Mouse (Mus musculus) heart, postnatal 4 days (tissue): ENCODE results near the gene Gemin7. TPM values are rescaled to one million over a fixed set of nuclear protein-coding genes. Genes with fewer than 3 reads are reported as not detected.
A peak's percentile ranks its signal among the peaks of the same experiment; 100 is the strongest.

ENCODE experiments used
- DNase-seq: peaks from one replicate; pipeline ENCODE4 v3.0.0; 2021
- total RNA-seq, 2 experiments: library from RNA; stranded (reverse); gene quantifications; 2 replicates each; pipeline ENCODE4 v1.2.3; 2021

The Gemin7 gene
- total RNA-seq, 2 experiments from 2014 or later = 55.3 to 61.1 TPM

DNA sequence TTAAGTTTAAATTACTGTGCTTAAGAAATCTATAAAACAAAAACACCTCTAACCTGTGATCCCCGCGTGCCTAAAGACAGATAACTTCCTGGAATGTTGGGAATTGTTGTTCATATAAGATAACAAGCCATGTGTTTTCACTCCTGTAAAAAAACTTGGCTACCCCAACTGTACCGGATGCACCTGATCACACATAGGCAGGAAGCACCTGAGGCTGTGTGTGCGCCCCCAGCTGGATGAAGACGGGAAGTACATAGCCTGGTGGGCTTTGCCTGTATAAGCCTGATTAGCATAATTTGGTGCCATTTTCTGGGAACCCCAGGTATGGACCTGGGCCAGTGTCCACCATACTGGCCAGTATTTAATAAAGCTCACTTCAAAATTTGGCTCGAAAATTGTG, 33.8 kb downstream of the Gemin7 start:
- peak; percentile 56 for DNase-seq

DNA sequence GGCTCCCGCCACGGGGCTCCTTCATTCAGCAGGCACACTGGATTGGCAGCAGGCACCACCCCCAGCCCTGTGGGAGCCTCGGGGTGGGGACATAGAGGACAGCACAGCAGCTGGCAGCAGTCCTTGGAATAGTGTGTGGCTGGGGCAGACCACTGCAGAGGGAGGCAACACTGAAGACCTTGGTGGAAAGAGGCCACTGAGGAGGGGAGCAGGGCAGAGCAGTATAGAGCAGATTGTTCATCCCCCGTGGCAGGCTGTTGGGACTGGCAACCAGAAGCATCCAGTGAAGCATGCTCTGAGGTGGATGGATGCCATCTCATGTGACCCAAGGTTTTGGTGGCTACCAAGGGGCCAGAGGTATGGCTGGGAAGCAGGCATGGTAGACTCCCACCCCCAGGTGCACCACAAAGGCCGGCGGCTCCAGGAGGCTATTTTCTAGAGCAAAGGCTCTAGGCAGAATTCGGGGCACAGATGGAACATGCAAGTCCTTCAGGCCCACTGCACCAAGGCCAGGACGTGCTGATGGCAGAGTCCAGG, 35.2 kb downstream of the Gemin7 start:
- DNase-seq = peak; percentile 65

DNA sequence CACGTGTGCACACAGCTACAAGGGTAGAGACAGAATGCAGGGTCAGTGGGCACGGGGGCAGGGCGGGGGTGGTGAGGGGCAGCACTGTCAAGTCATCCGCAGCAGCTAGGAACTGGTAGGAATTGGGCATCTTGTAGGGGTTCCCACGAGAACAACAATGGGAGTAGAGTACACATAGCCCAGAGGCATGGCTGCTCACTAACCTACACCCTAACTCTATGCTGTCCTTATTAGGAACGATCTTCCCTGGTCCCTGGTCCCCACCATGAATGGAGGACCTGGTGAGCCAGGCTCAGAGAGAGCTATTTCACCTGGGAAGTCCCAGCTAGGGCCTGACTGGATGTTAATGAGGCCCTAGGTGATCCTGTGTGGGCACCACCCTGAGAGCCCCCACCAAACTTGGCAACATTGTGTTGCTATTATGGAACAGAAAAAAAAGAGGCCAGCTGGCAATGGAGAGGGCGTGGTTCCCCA, 35.7 kb downstream of the Gemin7 start:
- no peak for DNase-seq

DNA sequence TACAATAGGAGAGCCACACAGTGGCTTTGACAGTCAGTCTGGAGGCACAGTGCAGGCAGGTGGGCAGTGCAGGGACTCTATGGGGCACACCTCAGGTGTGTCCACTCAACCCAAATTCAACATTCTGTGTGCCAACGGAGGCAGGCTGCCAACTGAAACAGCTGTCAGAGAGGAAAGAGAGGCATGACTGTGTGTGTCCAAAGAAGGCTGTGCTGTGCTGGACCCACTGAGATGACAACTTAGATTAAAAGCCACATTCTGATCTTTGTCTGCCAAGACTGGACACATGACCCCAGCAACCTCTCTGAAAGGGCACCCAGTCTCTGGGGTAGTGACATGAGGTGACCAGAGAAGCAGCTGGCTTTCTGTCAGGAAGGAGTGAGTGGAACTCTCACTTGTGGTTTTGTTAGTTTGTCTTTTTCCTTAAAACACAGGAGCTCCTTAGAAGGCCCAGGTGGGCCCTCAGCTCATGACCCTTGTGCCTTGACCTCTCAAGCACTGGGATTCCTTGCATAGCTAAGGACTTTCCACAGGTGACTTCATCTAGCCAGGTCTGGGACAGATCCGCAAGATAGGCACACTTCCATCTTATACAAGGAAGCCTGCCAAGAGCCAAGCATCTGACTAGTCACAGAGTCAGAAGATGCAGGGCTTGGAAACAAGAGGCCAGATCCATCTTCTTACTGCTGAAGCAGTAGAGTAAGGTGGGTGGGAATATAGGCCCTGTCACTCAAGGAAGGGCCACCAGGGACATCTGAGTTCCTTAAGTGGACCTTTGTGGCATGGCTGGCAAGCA, 36.4 kb downstream of the Gemin7 start:
- DNase-seq = no peak

DNA sequence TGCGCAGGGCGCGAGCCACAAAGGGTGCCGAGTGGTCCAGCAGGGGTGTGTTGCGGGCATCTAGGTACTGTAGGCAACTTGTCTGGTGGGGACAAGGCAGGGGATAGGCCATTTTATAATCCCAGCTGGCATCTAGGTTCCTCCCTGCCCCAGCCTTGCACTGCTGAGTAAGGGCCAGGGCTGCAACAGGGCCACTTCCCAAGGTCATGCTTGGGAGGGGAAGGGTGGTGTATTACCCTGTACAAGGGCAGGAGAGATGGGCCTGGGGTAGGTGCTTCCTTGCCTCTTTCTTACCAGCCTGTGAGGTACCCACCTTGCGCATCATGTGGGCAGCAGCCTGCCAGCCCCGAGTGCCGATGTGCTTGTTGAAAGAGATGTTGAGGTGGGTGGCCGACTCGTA, 42.7 kb downstream of the Gemin7 start:
- DNase-seq = no peak

DNA sequence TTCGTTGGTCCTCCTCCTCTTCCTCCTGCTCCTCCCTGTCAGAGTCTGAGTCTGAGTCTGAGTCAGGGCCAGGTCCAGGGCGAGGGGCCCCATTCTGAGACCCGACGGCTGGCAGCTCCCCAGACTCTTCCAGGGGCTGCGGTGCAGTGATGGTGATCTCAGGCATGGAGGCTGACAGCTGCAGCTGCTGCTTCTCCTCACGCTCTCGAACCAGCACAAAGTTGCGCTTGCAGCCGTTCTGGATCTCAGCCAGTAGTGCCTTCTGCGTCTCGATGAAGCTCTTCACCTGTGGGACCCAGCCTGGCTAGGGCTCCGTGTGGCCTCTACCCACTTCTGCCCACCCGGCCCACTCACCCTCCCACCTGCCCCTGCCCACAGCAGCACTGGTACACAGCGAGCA, 45.2 kb downstream of the Gemin7 start:
- DNase-seq = no peak

DNA sequence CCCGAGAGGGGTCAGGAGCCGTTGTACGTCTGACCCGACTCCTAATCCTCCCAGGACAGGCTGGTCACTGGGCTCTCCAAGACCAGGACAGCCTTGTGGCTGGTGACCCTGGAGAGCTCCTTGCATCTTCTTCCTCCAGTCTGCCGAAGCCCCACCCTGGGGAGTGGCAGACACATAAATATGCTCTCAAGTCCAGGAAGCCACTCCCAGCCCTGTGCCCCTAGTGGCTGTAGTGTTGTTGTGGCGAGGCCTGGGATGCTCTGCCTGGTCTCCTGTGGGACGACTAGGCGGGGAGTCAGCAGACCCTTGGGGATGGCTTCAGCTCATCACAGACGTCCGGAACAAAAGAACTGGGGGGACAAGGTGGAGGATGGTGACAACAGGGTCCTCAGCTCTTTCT, 46.3 kb downstream of the Gemin7 start:
- no peak for DNase-seq

DNA sequence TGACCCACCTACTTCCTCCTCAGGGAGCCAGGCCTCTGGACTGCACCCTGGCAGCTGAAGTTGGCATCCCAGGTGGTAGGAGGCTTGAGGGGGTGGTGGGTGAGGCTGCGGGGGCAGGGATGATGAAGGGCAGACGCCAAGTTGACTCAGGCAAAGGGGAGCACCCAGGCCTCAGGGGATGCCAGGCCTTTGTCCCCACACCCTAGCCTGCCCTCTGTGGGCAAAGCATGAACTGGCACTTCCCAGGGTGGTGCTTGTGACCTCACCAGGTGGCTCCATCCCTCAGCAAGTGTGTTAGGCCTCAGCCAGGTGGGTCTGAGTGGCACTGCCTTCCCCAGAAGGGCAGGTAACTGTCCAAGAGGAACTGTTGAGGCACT, 52.3 kb downstream of the Gemin7 start:
- no peak for DNase-seq

DNA sequence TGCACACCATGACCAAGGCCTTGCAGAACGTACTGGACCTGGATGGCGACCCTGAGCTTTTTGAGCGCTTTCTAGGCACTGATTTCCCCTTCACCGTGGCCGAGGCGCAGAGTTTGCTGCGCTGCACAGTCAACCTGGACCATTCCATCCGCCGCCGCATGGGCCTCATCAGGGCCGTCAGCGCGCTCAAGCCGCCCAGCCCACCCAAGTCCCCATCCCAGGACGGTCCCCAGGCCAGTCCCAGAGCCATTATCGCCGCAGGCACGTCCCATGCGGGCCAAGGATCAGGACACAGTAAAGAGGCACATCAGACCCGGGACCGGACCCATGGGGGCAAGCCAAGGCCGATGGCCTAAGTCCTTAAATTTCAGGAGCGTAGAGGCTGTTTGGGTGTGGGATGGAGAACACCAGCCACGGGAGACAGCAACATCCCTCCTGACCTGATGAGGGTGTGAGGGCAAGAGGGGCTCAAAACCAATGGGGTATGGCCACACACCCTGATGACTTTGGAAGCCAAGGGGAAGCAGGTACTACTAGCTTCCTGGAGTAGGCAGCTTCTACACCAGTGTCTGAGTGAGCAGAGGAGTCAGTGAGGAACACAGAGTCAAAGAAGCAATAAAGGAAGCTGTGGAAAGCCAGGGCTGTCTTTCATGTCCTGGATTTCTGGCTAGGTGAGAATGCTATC, 52.8 kb downstream of the Gemin7 start:
- no peak for DNase-seq

DNA sequence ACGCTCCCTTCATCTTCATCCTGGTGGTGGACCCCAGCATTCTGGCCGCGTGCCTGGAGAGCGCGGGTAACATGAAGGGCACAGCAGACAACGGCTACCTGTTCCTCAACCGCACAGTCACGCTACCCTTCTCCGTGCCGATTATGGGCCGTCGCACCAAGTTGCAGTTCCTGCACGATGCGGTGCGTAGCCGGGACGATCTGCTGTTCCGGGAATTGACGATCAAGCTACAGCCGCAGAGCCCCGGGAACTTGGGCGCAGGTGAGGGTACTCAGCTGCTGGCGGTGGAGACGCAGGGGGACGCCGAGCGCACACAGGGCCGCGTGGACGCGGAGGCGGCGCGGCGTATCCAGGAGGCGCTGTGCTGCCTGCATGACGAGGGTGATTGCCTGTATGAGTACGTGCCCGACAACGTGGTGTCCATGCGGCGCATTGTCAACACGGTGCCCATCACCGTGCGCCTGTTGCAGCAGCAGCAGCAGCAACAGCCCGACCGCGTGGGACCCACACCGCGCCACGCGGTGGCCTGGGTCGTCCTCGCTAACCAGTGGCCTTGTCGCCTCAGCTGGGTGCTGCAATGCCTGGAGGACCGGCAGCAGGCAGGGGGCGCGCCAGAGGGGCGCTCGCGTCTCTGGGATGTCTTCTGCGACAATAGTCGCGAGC, 53.5 kb downstream of the Gemin7 start:
- DNase-seq = peak; percentile 76

DNA sequence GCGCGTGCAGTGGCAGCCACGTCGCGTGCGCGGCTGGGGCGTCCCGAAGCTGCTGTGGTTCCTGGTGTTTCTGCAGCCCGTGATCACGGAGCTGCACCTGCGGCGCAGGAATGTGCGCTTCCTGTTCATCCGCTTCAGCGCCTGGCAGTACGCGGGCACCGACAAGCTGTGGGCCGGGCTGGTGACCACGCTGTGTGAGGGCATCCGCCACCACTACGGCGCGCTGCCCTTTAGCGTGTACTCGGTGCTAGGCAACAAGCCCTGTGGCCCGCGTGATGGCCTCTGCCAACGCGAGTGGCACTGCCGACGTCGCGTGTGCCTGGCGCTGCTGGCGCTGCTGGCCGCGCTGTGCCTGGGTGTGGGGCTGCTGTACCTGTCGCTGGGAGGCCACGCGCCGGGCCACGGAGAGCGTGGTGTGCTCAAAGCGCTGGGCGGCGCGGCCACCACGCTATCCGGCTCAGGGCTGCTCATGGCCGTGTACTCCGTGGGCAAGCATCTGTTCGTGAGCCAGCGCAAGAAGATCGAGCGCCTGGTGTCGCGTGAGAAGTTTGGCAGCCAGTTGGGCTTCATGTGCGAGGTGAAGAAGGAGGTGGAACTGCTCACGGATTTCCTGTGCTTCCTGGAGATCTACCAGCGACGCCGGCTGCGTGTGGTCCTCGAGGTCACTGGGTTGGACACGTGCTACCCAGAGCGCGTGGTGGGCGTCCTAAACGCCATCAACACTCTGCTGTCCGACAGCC, 54.2 kb downstream of the Gemin7 start:
- no peak for DNase-seq

DNA sequence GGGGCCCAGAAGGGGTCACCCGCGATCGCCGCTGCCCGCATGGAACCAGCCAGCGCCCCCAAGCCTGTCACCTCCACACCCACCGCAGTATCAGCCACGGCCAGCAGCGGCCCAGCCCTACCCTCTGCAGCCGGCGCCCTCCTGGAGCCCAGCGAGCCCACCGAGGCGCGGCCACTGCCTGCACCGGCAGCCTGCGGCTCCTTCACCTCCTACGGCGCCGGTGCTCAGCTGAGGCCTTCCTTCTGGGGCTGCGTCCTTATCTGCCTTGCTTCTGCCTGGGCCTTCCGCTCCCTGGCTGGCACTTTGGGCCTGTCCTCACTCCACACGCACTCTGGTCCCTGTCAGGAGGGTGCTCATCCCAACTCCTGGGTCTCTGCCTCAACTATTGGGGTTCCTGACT, 57.4 kb downstream of the Gemin7 start:
- no peak for DNase-seq

DNA sequence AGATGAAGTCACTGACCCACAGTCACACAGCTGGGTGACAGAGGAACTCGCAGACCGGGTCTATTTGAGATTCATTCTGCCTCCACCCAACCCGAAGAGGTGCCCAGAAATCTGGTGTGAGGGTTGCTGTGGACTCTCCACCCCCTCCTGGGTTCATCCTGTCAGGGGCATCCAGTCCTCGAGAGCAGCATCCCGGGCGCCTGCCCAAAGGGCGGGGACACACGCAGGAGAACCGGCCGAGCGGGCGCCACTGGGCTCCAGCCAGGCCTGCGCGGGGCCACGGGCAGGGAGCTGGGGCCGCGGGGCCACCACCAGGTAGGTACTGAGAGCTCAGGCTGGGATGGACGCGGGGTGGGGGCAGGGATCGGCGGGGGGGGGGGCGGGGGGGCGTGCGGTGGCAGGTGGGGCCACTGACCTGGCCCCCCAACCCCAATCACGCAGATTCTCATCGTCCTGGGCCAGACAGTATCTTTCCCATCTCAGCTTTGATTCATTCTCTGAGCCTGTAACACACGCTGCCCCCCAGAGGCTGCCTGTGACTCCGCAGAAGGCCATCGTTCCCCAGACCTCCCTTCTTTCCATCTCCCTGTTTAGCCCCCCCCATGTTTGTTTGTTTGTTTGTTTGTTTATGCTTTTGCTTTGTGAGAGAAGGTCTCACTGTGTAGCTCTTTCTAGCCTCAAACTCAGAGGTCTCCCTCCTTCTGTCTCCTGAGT, 59.6 kb downstream of the Gemin7 start, which contains the start of gene Nkpd1:
Gene Nkpd1, plus strand, starts transcription at position 187 of the 714 bp plus-strand sequence.
- DNase-seq = peak; percentile 30

Other genes starting within 250 kb of the Gemin7 start
- gene Ercc1, start 232.8 kb downstream of the Gemin7 start, total RNA-seq = 10 to 100 TPM; 42.4 to 43.5 TPM
- 1 to 10 TPM; 9.0 to 9.5 TPM for gene Cd3eap, start 218.1 kb downstream of the Gemin7 start, total RNA-seq
- gene Ppp1r13l, start 217.8 kb downstream of the Gemin7 start, total RNA-seq = 10 to 100 TPM; 39.0 to 47.2 TPM
- gene Ercc2, start 195.6 kb downstream of the Gemin7 start, total RNA-seq = 10 to 100 TPM; 13.8 to 18.6 TPM
- under 1 TPM; 0.33 to 0.36 TPM for gene Klc3, start 173.5 kb downstream of the Gemin7 start, total RNA-seq
- 1,000 to 10,000 TPM; 2,784 to 3,078 TPM for gene Ckm, start 172.8 kb downstream of the Gemin7 start, total RNA-seq
- 10 to 100 TPM; 28.8 to 30.3 TPM for gene Mark4, start 118.8 kb downstream of the Gemin7 start, total RNA-seq
- gene Exoc3l2, start 114.3 kb downstream of the Gemin7 start, total RNA-seq = 1 to 10 TPM in 1 of 2 experiments, under 1 TPM in 1; 0.93 to 1.1 TPM
- 1 to 10 TPM; 2.0 to 2.5 TPM for gene Bloc1s3, start 69.2 kb downstream of the Gemin7 start, total RNA-seq
- 10 to 100 TPM; 45.8 to 46.8 TPM for gene Trappc6a, start 69.2 kb downstream of the Gemin7 start, total RNA-seq
- not detected for gene Nkpd1, start 59.8 kb downstream of the Gemin7 start, total RNA-seq
- 10 to 100 TPM; 45.4 to 45.6 TPM for gene Ppp1r37, start 14.5 kb downstream of the Gemin7 start, total RNA-seq
- under 1 TPM in 1 of 2 experiments, not detected in 1; 0.17 TPM for gene Zfp296, start 308 bp downstream of the Gemin7 start, total RNA-seq
- gene Clasrp, start 26.9 kb upstream of the Gemin7 start, total RNA-seq = 10 to 100 TPM; 33.0 to 33.7 TPM
- 1 to 10 TPM; 8.1 to 9.1 TPM for gene Relb, start 51.8 kb upstream of the Gemin7 start, total RNA-seq
- 10 to 100 TPM; 98.0 to 99.1 TPM for gene Clptm1, start 87.4 kb upstream of the Gemin7 start, total RNA-seq
- gene Apoc2, start 100.3 kb upstream of the Gemin7 start, total RNA-seq = under 1 TPM in 1 of 2 experiments, not detected in 1; 0.52 TPM
- not detected for gene Gm44805, start 103.8 kb upstream of the Gemin7 start, total RNA-seq
- gene Apoc4, start 103.9 kb upstream of the Gemin7 start, total RNA-seq = not detected
- 1 to 10 TPM; 1.9 to 3.0 TPM for gene Apoc1, start 115.1 kb upstream of the Gemin7 start, total RNA-seq
- gene Apoe, start 121.6 kb upstream of the Gemin7 start, total RNA-seq = 100 to 1,000 TPM; 198 to 213 TPM
- gene Tomm40, start 137.8 kb upstream of the Gemin7 start, total RNA-seq = 100 to 1,000 TPM; 147 to 153 TPM
- 10 to 100 TPM; 41.7 to 45.4 TPM for gene Nectin2, start 172.9 kb upstream of the Gemin7 start, total RNA-seq
- gene Bcam, start 193.4 kb upstream of the Gemin7 start, total RNA-seq = 100 to 1,000 TPM; 263 to 285 TPM
- gene Cblc, start 219.2 kb upstream of the Gemin7 start, total RNA-seq = not detected
- 1 to 10 TPM; 4.0 TPM for gene Bcl3, start 245.2 kb upstream of the Gemin7 start, total RNA-seq